Comparison of ENCODE assay signal across 8 mouse cellular contexts in the genomic region with DNA sequence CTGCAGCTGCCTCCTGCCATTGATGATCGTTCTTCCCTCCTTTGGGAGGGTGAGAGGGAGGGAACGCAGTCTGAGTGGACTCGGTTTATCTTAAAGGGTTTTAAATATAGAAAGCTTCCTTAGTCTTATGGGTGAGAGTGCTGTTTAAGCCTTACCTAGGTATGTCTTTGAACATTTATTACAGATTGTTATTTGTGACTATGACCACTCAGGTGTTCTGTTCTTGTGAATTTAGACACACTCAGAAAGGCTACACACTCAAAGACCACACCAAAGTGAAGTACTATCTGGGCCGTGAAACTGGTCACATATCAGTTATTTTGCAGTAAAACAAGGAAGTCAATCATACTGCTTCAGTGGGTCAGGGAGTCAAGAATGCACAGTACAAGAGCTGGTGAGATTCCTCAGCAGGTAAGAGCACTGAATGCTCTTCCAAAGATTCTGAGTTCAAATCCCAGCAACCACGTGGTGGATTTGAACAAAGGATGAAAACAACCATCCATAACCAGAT. TPM values are rescaled to one million over a fixed set of nuclear protein-coding genes. Genes with fewer than 3 reads are reported as not detected.
DNase-seq lines count a peak whose midpoint lies in the region; ATAC-seq lines count a peak whose summit lies in the region.

No protein-coding gene starts in this region.

- no peak overlapping the region for H3K4me3 ChIP-seq in limb, embryonic 15.5 days
- no peak overlapping the region for H3K4me3 ChIP-seq in midbrain, embryonic 16.5 days (ENCODE audit: low read depth, low read length)
- H3K4me3 ChIP-seq in stomach, embryonic 16.5 days (replicated peaks; ENCODE audit: low read length): no peak overlapping the region

- H3K27me3 ChIP-seq in limb, embryonic 15.5 days: no peaks in the 10 kb centered on the region
- no peaks in the 10 kb centered on the region for H3K27me3 ChIP-seq in midbrain, embryonic 16.5 days (ENCODE audit: control insufficient read depth, insufficient read depth, low read depth, low read length)
- no peaks in the 10 kb centered on the region for H3K27me3 ChIP-seq in stomach, embryonic 16.5 days (ENCODE audit: control insufficient read depth, insufficient read depth, low read length)

- no peaks in the 10 kb centered on the region for H3K9me3 ChIP-seq in limb, embryonic 15.5 days
- H3K9me3 ChIP-seq in midbrain, embryonic 16.5 days (replicated peaks; ENCODE audit: control insufficient read depth, low read length, poor library complexity, severe bottlenecking): no peaks in the 10 kb centered on the region
- no peaks in the 10 kb centered on the region for H3K9me3 ChIP-seq in stomach, embryonic 16.5 days (replicated peaks; ENCODE audit: control insufficient read depth, low read length)

- peak; percentile 77 for DNase-seq in layer of hippocampus, adult 11-12 months (ENCODE audit: low spot score)
- no peak for DNase-seq in layer of hippocampus, postnatal 36 days
- peak; percentile 65 to 66 for DNase-seq in cerebellum, postnatal 14 days
- peak; percentile 55 to 75 for DNase-seq in frontal cortex, postnatal 14 days (ENCODE audit: low spot score in 2 of 2)
- DNase-seq in kidney, adult 11 months: peak; percentile 84

- peak overlapping the region; percentile 80 for H3K27ac ChIP-seq in limb, embryonic 15.5 days
- H3K27ac ChIP-seq in midbrain, embryonic 16.5 days (ENCODE audit: low read length): peak overlapping the region; percentile 87
- H3K27ac ChIP-seq in stomach, embryonic 16.5 days (ENCODE audit: low read length): peak overlapping the region; percentile 81; the same call in 1 of the 2 replicates

- no peak overlapping the region for H3K4me2 ChIP-seq in limb, embryonic 15.5 days
- H3K4me2 ChIP-seq in midbrain, embryonic 16.5 days (ENCODE audit: low read length): 0 out of 2 replicates have a peak overlapping the region, but pooled peaks have one; percentile 3
- no peak overlapping the region for H3K4me2 ChIP-seq in stomach, embryonic 16.5 days (ENCODE audit: low read depth, low read length)

- peaks cover 8% of the 10 kb centered on the region; the same call in 1 of the 2 replicates for H3K4me1 ChIP-seq in limb, embryonic 15.5 days
- peaks cover 2% of the 10 kb centered on the region; the same call in 1 of the 2 replicates for H3K4me1 ChIP-seq in midbrain, embryonic 16.5 days (ENCODE audit: control insufficient read depth, insufficient read depth, low read length)
- H3K4me1 ChIP-seq in stomach, embryonic 16.5 days (ENCODE audit: control insufficient read depth, insufficient read depth, low read length): peaks cover 16% of the 10 kb centered on the region; the same call in 1 of the 2 replicates

- H3K36me3 ChIP-seq in limb, embryonic 15.5 days: no peaks in the 10 kb centered on the region
- no peaks in the 10 kb centered on the region for H3K36me3 ChIP-seq in midbrain, embryonic 16.5 days (ENCODE audit: control insufficient read depth, insufficient read depth, low read length)
- H3K36me3 ChIP-seq in stomach, embryonic 16.5 days (ENCODE audit: control insufficient read depth, insufficient read depth, low read length): no peaks in the 10 kb centered on the region

- WGBS in limb, embryonic 15.5 days: 0% methylated on average over 5 of the region's 5 CpGs
- under 1% methylated on average over 4 of the region's 5 CpGs for WGBS in midbrain, embryonic 16.5 days
- 0% methylated on average over 5 of the region's 5 CpGs for WGBS in stomach, embryonic 16.5 days

- no peak for ATAC-seq in limb, embryonic 15.5 days (ENCODE audit: insufficient number of reproducible peaks, low FRiP score, low TSS enrichment, low read depth)
- no peak for ATAC-seq in midbrain, embryonic 16.5 days
- peak; percentile 80 for ATAC-seq in stomach, embryonic 16.5 days (ENCODE audit: insufficient read depth, low FRiP score)

- no peak overlapping the region for H3K9ac ChIP-seq in limb, embryonic 15.5 days
- no peak overlapping the region for H3K9ac ChIP-seq in midbrain, embryonic 16.5 days (ENCODE audit: low read depth, low read length)
- H3K9ac ChIP-seq in stomach, embryonic 16.5 days (ENCODE audit: low read length): no peak overlapping the region

RNA-seq across cellular contexts. Expression of gene Tex14, which starts 38.6 kb away (rescaled TPM):
- total RNA-seq in layer of hippocampus, postnatal 36 days (2021): under 1 TPM; 0.25 to 0.43 TPM
- polyA plus RNA-seq in limb, embryonic 15.5 days (2015; fragmentation: Nextera tagmentation; extraction: Ambion mirVana): 0.82 and 2.1 TPM in 2 replicates
- polyA plus RNA-seq in midbrain, embryonic 16.5 days (2015; fragmentation: Nextera tagmentation; extraction: Ambion mirVana): 0.29 and 0.39 TPM in 2 replicates
- polyA plus RNA-seq in stomach, embryonic 16.5 days (2015; fragmentation: Nextera tagmentation; extraction: Ambion mirVana): 0.36 and 1.0 TPM in 2 replicates

RNA-seq across cellular contexts. Expression of gene Rad51c, which starts 38.7 kb away (rescaled TPM):
- 1 to 10 TPM; 4.6 to 6.1 TPM for total RNA-seq in layer of hippocampus, postnatal 36 days (2021)
- 7.6 and 7.8 TPM in 2 replicates for polyA plus RNA-seq in limb, embryonic 15.5 days (2015; fragmentation: Nextera tagmentation; extraction: Ambion mirVana)
- polyA plus RNA-seq in midbrain, embryonic 16.5 days (2015; fragmentation: Nextera tagmentation; extraction: Ambion mirVana): 3.6 and 4.0 TPM in 2 replicates
- polyA plus RNA-seq in stomach, embryonic 16.5 days (2015; fragmentation: Nextera tagmentation; extraction: Ambion mirVana): 6.3 and 7.1 TPM in 2 replicates

Comparison
In these comparisons a context has a peak if more than half of its experiments do, and no peak if none do; other contexts are left out.
1. DNase-seq: peak in layer of hippocampus, adult 11-12 months (single experiment), cerebellum, postnatal 14 days (2 of 2), frontal cortex, postnatal 14 days (2 of 2) and kidney, adult 11 months (single experiment); none in layer of hippocampus, postnatal 36 days (0 of 2).
2. Peak in every context shown above with its lines, with median percentiles within 50 percentile points of each other: H3K27ac ChIP-seq.